Mouse (Mus musculus) MEL (cell line): Measurements from ENCODE around the gene Casp2. TPM values are rescaled to one million over a fixed set of nuclear protein-coding genes. Genes with fewer than 3 reads are reported as not detected.

Experiments used
- DNase-seq: peaks from one replicate; pipeline ENCODE4 v3.0.0; 2011; ENCODE audit warnings: low read depth, low spot score
- H3K27ac ChIP-seq: 2 replicates; pipeline ENCODE4 v1.5.1; 2012; ENCODE audit warnings: low read depth, mild to moderate bottlenecking, control low read depth, low read length, moderate library complexity; ENCODE audit not compliant: control insufficient read depth
- H3K27me3 ChIP-seq, 2 experiments: fragments of 150-350 bp in 1 of 2; sonication (generic) in 1 of 2; 2 replicates each; pipeline ENCODE4 v1.6.1; 2012; ENCODE audit warnings: low read length in 2 of 2, mild to moderate bottlenecking in 2 of 2, improper control_type of control experiment in 1 of 2, moderate library complexity in 1 of 2; ENCODE audit not compliant: insufficient read depth in 2 of 2, control insufficient read depth in 1 of 2
- H3K36me3 ChIP-seq, 2 experiments: 2 replicates each; pipeline ENCODE4 v1.6.1; 2012 to 2014; ENCODE audit warnings: low read length in 2 of 2, improper control_type of control experiment in 1 of 2, inconsistent platforms in 1 of 2, mild to moderate bottlenecking in 1 of 2; ENCODE audit not compliant: insufficient read depth in 2 of 2, control insufficient read depth in 1 of 2
- H3K4me1 ChIP-seq, 2 experiments: fragments of 150-350 bp in 1 of 2; sonication (generic) in 1 of 2; 2 replicates each; pipeline ENCODE4 v1.6.1; 2012; ENCODE audit warnings: low read length in 2 of 2, improper control_type of control experiment in 1 of 2, mild to moderate bottlenecking in 1 of 2; ENCODE audit not compliant: insufficient read depth in 2 of 2, control insufficient read depth in 1 of 2
- H3K4me3 ChIP-seq, 2 experiments: fragments of 150-350 bp in 1 of 2; sonication (generic) in 1 of 2; 2 replicates each; pipeline ENCODE4 v1.5.1; 2012; ENCODE audit warnings: low read depth in 2 of 2, low read length in 2 of 2, mild to moderate bottlenecking in 2 of 2, moderate library complexity in 2 of 2, control low read depth in 1 of 2, improper control_type of control experiment in 1 of 2; ENCODE audit not compliant: control insufficient read depth in 1 of 2, insufficient read depth in 1 of 2
- H3K79me2 ChIP-seq: 2 replicates; pipeline ENCODE4 v1.6.1; 2012; ENCODE audit warnings: mild to moderate bottlenecking, low read length, moderate library complexity; ENCODE audit not compliant: control insufficient read depth, poor library complexity, insufficient read depth
- H3K9ac ChIP-seq: 2 replicates; pipeline ENCODE4 v1.6.1; 2012; ENCODE audit warnings: low read depth, mild to moderate bottlenecking, control low read depth, low read length, moderate library complexity; ENCODE audit not compliant: control insufficient read depth, poor library complexity, severe bottlenecking
- H3K9me3 ChIP-seq: fragments of 150-350 bp; sonication (generic); replicated peaks from 2 replicates; pipeline ENCODE4 v1.6.1; 2012; ENCODE audit warnings: mild to moderate bottlenecking, low read length, improper control_type of control experiment, moderate library complexity; ENCODE audit not compliant: insufficient read depth
- CHD2 ChIP-seq: IDR thresholded peaks from 2 replicates; pipeline ENCODE4 v1.6.1; 2011; ENCODE audit warnings: low read length, improper control_type of control experiment
- CTCF ChIP-seq, 3 experiments: IDR thresholded peaks in 2 of 3; conservative IDR thresholded peaks in 1 of 3; 2 replicates each; pipeline ENCODE4 v1.5.1; 2011 to 2012; ENCODE audit warnings: low read length in 3 of 3, low read depth in 2 of 3, mild to moderate bottlenecking in 2 of 3, improper control_type of control experiment in 1 of 3, inconsistent platforms in 1 of 3, mixed read lengths in 1 of 3, moderate library complexity in 1 of 3; ENCODE audit not compliant: control insufficient read depth in 1 of 3, insufficient read depth in 1 of 3, poor library complexity in 1 of 3, severe bottlenecking in 1 of 3
- ELF1 ChIP-seq: IDR thresholded peaks from 2 replicates; pipeline ENCODE4 v1.6.1; 2014; ENCODE audit warnings: low read depth, mild to moderate bottlenecking, inconsistent platforms, low read length, improper control_type of control experiment, moderate library complexity
- ETS1 ChIP-seq: IDR thresholded peaks from 2 replicates; pipeline ENCODE4 v1.6.1; 2012; ENCODE audit warnings: low read depth, mild to moderate bottlenecking, inconsistent platforms, low read length, improper control_type of control experiment, moderate library complexity
- GABPA ChIP-seq: IDR thresholded peaks from 2 replicates; pipeline ENCODE4 v1.6.1; 2012; ENCODE audit warnings: low read depth, mild to moderate bottlenecking, inconsistent platforms, low read length, improper control_type of control experiment, moderate library complexity
- GATA1 ChIP-seq: IDR thresholded peaks from 2 replicates; pipeline ENCODE4 v1.6.1; 2011; ENCODE audit warnings: low read depth, low read length, improper control_type of control experiment
- KAT2A ChIP-seq: conservative IDR thresholded peaks from 2 replicates; pipeline ENCODE4 v1.6.1; 2012; ENCODE audit warnings: low read depth, low read length, improper control_type of control experiment, inconsistent platforms
- MAFK ChIP-seq: IDR thresholded peaks from 2 replicates; pipeline ENCODE4 v1.6.1; 2011; ENCODE audit warnings: low read depth, mild to moderate bottlenecking, low read length, improper control_type of control experiment, borderline replicate concordance
- MAX ChIP-seq: IDR thresholded peaks from 2 replicates; pipeline ENCODE4 v1.6.1; 2011; ENCODE audit warnings: low read length, improper control_type of control experiment
- MAZ ChIP-seq: IDR thresholded peaks from 2 replicates; pipeline ENCODE4 v1.6.1; 2012; ENCODE audit warnings: low read depth, mild to moderate bottlenecking, inconsistent platforms, low read length, improper control_type of control experiment
- MEF2A ChIP-seq: IDR thresholded peaks from 2 replicates; pipeline ENCODE4 v1.6.1; 2014; ENCODE audit warnings: low read depth, mild to moderate bottlenecking, inconsistent platforms, low read length, improper control_type of control experiment; ENCODE audit not compliant: poor library complexity, insufficient replicate concordance, severe bottlenecking; ENCODE audit errors: extremely low read depth
- MYB ChIP-seq: IDR thresholded peaks from 2 replicates; pipeline ENCODE4 v1.6.1; 2011; ENCODE audit warnings: mild to moderate bottlenecking, low read depth, low read length, improper control_type of control experiment
- NRF1 ChIP-seq: IDR thresholded peaks from 2 replicates; pipeline ENCODE4 v1.6.1; 2014; ENCODE audit warnings: low read depth, mild to moderate bottlenecking, inconsistent platforms, low read length, improper control_type of control experiment, moderate library complexity; ENCODE audit not compliant: poor library complexity, insufficient read depth, severe bottlenecking
- RAD21 ChIP-seq: IDR thresholded peaks from 2 replicates; pipeline ENCODE4 v1.6.1; 2011; ENCODE audit warnings: mild to moderate bottlenecking, low read depth, low read length, improper control_type of control experiment
- UBTF ChIP-seq: IDR thresholded peaks from 2 replicates; pipeline ENCODE4 v1.6.1; 2012; ENCODE audit warnings: low read depth, mild to moderate bottlenecking, inconsistent platforms, low read length, improper control_type of control experiment, moderate library complexity, borderline replicate concordance; ENCODE audit not compliant: insufficient read depth
- USF1 ChIP-seq: IDR thresholded peaks from 2 replicates; pipeline ENCODE4 v1.6.1; 2014; ENCODE audit warnings: low read depth, mild to moderate bottlenecking, inconsistent platforms, low read length, improper control_type of control experiment, moderate library complexity
- USF2 ChIP-seq, 2 experiments: IDR thresholded peaks; 2 replicates each; pipeline ENCODE4 v1.6.1; 2011 to 2012; ENCODE audit warnings: improper control_type of control experiment in 2 of 2, low read length in 2 of 2, borderline replicate concordance in 1 of 2, inconsistent platforms in 1 of 2, low read depth in 1 of 2, mild to moderate bottlenecking in 1 of 2; ENCODE audit not compliant: insufficient read depth in 1 of 2
- ZNF384 ChIP-seq: IDR thresholded peaks from 2 replicates; pipeline ENCODE4 v1.6.1; 2012; ENCODE audit warnings: low read depth, mild to moderate bottlenecking, inconsistent platforms, low read length, improper control_type of control experiment
- polyA plus RNA-seq, 2 experiments: library from polyadenylated mRNA; stranded (reverse) in 1 of 2; unstranded in 1 of 2; fragments of >175 nt in 1 of 2; fragments of >200 nt in 1 of 2; gene quantifications; 2 replicates each; pipeline versions ENCODE4 v1.2.1 to v1.2.4; 2012; ENCODE audit warnings: low replicate concordance in 2 of 2, low read depth in 1 of 2; ENCODE audit not compliant: insufficient read length in 2 of 2, insufficient read depth in 1 of 2, missing spikeins in 1 of 2
- total RNA-seq: library from RNA; depleted of rRNA; stranded (reverse); fragments of 300-350 nt; gene quantifications from 2 replicates; pipeline ENCODE4 v1.2.3, GENCODE M21; 2012

Casp2 gene
- total and polyA plus RNA-seq, 3 experiments: 21.3 to 42.3 TPM; not detected in 1

GRCm38 (mm10) chr6:42241311-42242045 lies 23.3 kb upstream of the Casp2 start:
- no peaks in the 10 kb centered on the region; a peak in 1 of 4 replicates for H3K4me1 ChIP-seq
- peaks cover 1 to 3% of the 10 kb centered on the region in 2 experiments; a peak in 3 of 4 replicates for H3K27me3 ChIP-seq
- TF ChIP-seq RAD21 (no peak), GATA1 (no peak), ZNF384 (no peak), KAT2A (no peak), MYB (no peak), CTCF (IDR thresholded peaks at IDR 0.05 in 2 of 3, conservative IDR thresholded peaks at IDR 0.05 in 1 of 3; ENCODE audit: control insufficient read depth in 1 of 3, insufficient read depth in 1 of 3, low read depth in 2 of 3, low read length in 3 of 3, poor library complexity in 1 of 3, severe bottlenecking in 1 of 3) (no peak), MAZ (no peak), USF1 (no peak), GABPA (no peak), MAFK (no peak), ELF1 (no peak), ETS1 (no peak), CHD2 (no peak), MEF2A (no peak), UBTF (no peak)
- no peaks in the 10 kb centered on the region for H3K9me3 ChIP-seq
- no peak for DNase-seq
- H3K9ac ChIP-seq: no peak overlapping the region
- no peaks in the 10 kb centered on the region for H3K79me2 ChIP-seq
- H3K4me3 ChIP-seq: no peak overlapping the region
- no peak overlapping the region for H3K27ac ChIP-seq
- no peaks in the 10 kb centered on the region for H3K36me3 ChIP-seq

GRCm38 (mm10) chr6:42245711-42246353 lies 19.0 kb upstream of the Casp2 start, which contains the start of gene Gstk1:
TSS of gene Gstk1 (plus strand) at chr6:42245935.
- peak; percentile 89 for DNase-seq
- Histone ChIP-seq H3K9ac (peak within 1 kb of the TSS; percentile 23; the same call in 1 of the 2 replicates), H3K79me2 (no peaks in the 10 kb centered on the region), H3K9me3 (no peaks in the 10 kb centered on the region), H3K4me3 (peak within 1 kb of the TSS; percentile 20 to 47; a peak in 3 of 4 replicates), H3K27me3 (peaks cover 0 to 1% of the 10 kb centered on the region in 2 experiments), H3K27ac (no peak within 1 kb of the TSS), H3K36me3 (no peaks in the 10 kb centered on the region), H3K4me1 (no peaks in the 10 kb centered on the region; a peak in 1 of 4 replicates)
- peak; percentile 41; the same call in 1 of the 2 replicates for TF ChIP-seq MAX
- TF ChIP-seq GATA1: no peak
- no peak for TF ChIP-seq USF2 (IDR thresholded peaks at IDR 0.05; ENCODE audit: borderline replicate concordance in 1 of 2, insufficient read depth in 1 of 2, low read depth in 1 of 2, low read length in 2 of 2)
- peak; percentile 78 for TF ChIP-seq NRF1
- TF ChIP-seq USF1: no peak
- no peak for TF ChIP-seq MAFK
